Mouse (Mus musculus) embryo, embryonic 10.5 days (tissue): ENCODE measurements around the gene Bcl6b.

Experiments used
- DNase-seq: peaks from one replicate; pipeline ENCODE4 v3.0.0-alpha.2; 2015; ENCODE audit warnings: low spot score

The Bcl6b gene

DNA sequence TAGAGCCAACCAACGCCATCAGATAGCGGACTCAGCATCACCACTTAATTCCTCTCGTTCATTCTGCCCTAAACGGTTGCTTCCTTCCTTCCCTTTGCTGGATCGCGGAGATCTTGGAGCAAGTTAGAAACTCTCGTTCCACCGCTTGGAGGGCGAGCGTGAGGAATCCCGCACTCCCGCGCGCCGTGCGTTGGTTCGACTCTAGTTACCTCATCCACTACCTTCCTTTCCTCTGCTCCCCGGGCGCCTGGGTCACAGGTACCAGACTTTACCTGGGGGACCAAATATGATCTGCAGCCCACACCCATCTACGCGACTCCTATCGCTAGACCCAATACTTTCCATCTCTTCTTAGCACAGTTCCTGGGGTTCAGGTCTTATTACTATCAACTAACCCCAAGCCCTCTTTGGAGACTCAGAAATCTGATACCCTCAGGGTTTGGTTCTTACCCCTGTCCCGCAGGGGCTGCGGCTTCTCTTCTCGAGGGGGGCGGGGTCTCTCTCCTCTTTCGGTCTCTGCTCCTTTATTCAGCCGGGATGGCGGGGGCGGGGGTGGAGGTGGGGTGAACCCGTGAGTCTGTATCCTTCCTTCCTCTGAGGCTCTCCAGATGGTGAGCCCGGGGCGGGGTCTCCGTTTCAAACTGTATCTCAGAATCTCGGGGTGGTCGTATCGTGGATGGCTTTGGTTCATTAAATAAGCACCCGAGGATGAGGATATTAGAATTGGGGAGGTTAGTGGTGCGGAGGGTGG lies at the start of gene Bcl6b:
Bcl6b (minus strand) TSS at position 539 of the 751 bp plus-strand sequence.
- peak; percentile 46 for DNase-seq

DNA sequence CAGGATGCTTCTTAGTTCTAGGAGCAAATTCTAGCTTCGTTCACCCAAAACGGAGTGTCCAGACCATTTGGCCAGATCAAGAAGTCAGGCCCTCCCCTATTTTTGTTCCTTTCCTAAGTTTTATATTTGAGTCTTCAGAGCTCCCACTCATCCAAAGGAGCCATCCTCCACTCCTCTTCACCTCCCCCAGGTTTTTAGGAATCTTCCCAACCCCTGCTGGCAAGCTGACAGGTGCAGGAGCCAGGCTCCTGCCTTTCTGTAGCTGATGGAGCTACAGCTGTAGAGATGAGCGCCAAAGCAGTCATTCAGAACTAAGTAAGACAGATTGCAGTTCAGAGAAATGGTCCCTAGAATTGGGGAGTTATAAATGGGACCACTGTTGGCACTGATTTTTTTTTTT lies 49.4 kb upstream of the Bcl6b start:
- no peak for DNase-seq

DNA sequence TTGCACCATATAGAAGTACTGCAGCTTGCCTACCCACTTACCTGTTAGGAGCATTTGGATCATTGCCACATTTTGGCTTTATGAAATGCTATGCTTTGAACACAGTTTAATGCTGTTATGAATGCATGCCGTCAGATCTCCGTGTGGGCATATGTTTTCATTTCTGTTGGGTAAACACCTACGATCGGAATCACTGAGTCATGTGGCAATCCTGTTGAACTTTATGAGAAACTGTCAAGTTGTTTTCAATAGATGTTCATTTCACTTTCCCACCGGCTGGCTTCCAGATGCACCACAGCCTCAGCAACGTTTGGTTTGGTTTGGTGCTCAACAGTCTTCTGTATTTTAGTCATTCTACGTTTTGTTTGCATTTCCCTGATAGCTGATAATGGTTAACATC lies 42.0 kb upstream of the Bcl6b start:
- DNase-seq, result no peak

DNA sequence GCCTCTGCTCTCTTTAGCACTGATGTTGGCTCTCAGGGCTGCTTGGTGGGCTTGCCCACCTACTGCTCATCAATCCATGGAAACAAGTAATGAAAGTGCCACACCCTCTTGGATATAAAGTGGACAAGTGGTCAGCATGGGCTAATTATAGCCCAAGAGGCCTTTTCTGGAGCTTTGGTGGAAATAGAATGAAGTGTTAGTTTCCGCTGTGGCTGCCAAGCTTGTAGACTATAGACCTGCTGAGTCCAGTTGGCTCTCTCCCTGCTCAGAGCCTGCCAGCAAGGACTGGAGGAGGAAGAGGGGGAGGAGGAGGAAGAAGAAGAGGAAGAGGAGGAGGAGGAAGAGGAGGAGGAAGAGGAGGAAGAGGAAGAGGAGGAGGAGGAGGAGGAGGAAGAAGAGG lies 36.8 kb upstream of the Bcl6b start:
- DNase-seq, result no peak

DNA sequence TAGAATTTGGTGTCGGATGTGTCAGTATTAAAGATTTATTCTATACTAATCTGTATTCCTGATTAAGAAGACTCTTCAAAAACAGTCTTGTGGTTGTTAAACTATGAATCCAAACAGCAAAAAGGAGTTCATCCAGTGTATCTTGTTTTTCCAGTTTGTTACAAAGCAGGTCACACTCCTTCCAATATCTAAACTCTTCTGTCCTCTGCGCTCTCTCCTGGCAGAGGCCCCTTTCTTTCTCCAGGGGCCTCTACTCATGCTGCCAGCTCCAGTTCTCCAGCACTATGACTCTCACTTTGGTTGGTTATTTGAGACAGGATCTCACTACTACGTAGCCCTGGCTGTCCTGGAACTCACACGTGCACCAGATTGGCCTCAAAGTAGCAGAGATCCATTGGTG lies 36.2 kb upstream of the Bcl6b start:
- no peak for DNase-seq

DNA sequence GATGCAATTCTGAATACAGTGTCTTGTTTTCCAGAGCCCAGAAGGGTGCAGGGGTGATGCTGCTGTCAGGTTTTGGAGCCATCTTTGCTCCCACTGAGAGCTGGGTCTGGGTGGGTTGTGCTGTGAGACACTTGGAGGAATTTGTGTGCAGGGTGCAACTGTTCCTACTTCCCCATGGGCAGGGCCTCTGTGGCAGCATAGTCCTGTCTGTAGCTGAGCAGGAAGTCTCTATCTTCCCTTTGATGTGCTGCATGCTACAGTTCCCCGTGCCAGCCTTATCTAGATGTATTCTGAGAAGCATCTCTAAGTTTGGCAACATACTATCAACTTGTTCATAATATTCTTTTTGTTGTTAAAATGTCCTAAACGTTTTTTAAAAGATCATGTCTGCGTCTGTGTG lies 35.7 kb upstream of the Bcl6b start:
- no peak for DNase-seq

DNA sequence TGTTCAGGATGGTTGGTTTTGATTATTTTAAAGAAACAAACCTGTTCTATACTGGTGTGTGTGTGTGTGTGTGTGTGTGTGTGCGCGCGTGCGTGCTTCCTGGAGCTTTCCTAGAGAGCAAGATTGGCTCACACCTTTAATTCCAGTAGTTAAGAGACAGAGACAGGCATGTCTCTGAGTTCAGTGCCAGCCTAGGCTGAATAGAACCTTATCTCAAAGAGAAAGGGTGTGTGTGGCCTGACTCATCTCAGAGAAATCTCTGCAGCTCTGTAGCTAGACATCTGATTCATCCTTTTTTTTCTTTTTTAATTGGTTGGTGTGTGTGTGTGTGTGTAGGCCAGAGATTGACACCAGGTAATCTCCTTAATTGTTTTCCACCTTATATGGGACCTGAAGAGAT lies 29.4 kb upstream of the Bcl6b start:
- DNase-seq, result no peak

DNA sequence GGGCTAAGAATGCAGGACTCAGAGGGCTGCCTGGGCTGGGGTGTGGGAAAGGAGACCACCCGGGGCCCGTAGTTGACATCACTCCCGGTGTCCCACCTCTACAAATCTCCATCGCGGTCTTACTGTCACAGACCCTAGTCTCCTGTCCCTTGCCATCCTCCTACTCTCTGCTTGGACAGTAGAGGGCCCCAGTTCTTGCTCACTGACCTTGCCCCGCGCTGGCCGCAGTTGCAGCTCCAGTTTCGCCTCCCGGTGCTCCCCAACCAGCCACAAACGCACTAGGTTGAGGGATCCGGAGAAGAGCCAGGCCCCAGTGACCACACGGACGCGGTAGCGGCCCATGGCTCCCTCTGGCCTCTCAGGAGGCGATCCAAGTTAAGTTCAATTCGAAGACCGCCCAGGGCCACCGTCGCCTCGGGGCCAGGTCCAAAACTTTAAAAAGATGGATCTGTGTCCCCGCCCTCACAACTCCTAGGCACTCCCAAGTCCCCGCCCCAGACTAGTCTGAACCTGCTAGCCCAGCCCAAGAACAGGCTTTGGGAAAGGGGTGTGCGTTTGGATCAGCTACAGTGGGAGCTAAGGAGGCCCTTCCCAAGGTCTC lies 25.4 kb upstream of the Bcl6b start, which contains the start of gene Alox12:
Alox12 (minus strand) TSS at position 423 of the 601 bp plus-strand sequence.
- peak; percentile 64 for DNase-seq

DNA sequence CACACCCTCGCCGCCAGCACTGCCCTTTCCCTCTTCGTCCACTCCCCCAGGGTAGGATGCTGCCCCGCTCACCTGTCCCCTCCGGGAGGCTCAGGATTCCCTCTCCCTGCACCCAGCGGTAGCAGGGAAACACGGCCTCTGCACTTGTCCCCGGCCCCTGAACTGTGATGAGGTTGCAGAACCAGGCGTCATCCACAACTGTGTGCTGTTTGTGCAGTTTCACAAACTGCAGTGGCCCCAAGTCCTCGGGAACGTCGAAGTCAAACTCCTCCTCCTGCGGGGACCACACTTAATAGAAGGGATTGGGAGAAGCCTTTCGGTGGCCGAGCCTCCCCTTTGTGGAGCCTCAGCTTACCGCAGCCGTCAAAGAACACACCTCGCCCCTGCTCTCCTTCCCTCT lies 24.7 kb upstream of the Bcl6b start:
- no peak for DNase-seq

DNA sequence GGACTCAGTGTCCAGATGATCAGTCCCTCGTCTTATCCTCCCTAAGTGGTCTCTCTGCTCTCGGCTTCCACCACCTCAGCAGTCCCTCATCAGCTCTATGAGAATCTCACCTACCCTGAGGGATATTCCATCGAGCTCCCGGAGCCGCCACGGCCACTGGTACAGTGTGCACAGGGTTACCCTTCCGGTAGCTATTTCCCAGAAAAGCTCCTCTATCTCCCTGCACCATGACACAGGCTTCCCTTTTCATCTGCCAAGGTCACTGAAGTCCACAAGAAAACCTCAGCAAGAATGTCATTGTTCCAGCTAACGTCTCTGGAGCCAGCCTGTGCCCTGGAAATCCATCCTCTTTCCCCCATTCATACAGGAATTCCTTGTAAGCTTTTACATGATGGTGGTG lies 22.3 kb upstream of the Bcl6b start:
- DNase-seq, result no peak

DNA sequence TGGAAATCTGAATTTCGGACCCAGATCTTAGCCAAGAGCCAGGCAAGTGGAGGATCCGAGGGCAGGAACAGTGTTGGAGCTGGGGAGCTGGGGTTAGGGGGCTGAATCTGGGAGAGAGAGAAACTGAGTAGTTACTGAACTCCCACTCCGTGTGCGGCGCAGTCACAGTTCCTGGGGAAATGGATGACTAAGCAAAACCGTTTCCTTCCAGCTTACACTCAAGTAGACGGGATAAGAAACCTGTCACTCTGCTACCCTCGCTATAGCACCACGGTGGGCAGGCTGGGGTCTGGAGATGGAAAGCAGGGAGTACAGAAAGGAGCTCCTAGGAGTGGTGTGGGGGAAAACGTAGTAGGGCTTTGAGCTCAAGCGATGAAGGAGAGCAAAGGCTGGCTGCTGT lies 20.6 kb upstream of the Bcl6b start:
- DNase-seq, result no peak

DNA sequence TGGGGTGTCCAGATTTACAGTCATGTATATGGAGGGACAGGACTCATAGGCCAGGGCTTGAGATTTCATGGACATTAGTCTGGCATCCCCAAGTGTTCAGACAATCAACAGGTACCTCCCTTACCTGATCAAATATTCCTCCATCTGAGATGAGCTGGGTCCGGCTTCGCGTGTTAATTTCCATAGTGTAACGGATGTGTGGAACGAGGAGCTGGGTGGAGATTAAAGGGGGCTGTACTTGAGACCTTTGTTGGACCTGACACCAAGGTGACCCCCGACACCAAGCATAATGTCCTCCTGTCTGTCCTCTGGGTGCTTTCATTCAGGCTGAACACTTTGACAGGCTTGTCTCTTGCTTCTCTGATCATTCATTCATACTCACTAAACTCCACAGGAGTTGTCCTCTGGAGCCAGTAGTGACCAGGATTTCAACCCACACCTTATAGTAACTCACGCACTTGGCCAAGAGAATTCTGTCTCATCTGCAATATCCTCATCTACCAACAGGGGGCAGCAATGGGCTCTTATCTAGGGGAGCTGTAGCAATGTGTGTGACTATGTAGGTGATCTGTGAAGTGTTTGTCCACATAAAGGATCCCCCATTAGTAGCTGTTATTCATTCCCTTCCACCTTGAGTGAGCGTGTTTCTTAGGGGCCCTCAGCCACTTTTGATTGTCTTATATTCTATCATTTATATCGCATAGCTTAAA lies 17.7 kb upstream of the Bcl6b start:
- peak; percentile 86 for DNase-seq

DNA sequence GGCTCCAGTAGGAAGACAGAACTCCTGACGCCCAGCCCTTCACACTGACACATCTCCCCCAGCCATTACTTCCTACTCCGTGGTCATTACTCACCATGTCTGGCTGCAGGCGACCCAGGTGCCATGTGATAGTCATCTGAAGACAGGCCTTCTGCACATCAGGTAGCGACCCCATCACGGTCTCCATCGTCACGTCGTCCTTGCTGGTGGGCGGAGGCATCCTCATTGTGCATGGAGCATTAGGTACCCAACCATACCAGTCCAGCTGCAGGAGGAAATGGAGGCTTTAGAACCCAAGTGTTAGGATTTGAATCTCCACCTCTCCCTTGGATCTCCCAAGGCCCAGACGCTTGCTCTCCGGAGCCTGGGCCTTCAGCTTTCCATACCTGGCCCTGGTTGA lies 13.0 kb upstream of the Bcl6b start:
- no peak for DNase-seq

DNA sequence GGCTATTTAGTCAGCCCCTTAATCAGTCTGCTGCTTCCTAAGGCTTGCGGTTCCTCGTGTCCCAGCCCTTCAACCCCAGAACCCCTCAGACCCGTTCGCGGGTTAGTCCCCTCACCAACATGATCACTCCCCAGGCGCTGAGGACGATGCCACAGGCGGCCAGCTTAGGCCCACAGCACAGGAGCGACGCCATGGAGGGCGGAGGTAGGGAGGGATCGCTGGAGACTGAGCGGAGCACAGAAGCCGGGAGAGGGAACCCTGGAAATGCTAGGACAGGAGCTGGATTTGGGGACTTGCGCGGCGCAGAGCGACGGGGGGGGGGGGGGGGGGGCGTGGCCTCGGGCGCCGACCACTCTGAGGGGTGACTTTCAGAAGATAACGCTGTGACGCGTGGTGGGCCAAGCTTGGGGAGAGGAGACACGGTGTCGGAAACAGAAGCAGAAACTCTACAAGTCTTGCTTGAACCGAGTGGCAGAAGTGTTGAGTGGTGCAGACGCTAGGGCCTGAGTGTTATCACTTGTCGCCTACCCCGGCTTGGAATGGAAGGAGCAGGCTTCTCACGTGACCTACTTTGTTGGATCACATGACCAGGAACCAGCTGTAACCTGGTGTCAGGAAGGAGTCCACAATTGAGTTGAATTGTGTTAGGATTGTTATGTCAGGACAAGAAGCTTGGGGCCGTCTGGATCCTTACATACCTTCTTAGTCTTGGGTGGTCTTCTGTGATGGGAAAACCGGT lies 10.1 kb upstream of the Bcl6b start, which contains the start of the genes Gm21988 and Rnasek:
Gm21988 (minus strand) TSS at position 290 of the 739 bp plus-strand sequence.
Rnasek (minus strand) TSS at position 302 of the 739 bp plus-strand sequence.
- DNase-seq, result peak; percentile 92

DNA sequence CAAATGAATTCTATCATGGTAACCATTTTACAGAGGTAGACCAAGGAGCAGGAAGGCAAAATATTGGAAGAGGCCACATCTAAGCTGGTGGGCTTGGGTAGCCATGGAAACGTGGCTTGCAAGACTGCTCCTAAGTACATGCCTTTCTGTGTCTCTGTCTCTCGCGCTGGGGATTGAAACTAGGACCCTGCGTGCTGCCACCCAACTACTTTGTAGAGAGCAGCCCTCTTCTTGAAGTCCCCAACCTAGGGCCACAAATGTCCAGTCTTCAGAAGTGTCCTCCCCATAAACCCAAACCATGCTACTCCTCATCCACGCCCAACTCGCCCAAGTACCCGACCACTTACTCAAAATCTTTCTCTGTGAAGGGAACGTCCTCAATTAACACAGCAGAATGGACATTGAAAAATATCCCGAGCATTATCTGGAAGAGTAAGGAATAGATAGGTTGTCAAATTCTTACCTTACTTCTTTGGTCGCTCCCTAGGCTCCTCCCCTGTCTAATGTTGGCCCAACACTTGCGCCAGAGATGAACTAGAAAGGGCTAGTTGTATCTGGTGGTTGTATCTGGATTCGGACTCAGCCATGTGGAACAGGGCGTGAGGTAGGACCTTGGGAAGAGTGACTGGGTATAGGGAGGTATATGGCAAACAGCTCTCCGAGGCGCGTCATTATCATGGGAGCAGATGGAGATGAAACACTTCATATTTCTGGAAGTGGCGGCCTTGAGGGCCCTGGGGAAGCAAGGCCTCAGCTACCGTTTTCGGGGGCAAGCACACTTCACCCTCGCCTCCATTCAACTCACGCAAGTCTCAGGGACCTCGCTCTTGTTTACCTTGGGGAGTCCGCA lies 9.2 kb upstream of the Bcl6b start:
- peak; percentile 26 for DNase-seq

DNA sequence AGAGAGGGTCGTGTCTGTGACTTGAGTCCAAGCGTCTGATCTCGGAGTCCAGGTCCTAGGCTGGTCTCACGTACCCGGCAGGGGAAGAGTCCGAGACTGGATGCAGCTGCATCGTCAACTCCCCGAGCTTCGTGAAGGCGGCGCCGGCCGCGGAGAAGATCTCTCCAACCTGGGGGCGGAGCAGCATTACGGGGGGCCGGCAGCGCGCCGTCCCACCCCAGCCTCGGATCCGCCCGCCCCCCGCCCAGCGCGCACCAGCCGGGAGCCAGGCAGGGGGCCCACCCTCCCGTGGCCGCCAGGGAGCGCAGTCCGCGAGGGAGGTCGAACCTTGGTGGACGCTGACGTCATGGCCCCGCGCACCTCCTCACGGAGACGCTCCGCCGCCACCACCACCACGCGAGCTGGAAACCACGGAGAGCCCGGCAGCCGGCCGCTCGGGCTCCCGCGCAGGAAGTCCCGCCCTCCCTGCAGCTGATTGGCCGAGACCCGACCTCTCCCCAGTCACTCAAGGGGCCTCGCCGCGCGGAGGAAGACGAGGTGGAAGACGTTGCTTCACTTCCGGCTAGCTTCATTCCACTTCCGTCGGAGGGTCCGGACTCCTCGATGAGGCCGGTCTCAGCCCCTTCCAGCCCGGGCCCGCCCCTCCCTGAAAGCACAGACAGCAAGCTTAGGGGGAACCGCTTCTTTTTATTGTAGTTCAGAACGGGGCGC lies 8.0 kb upstream of the Bcl6b start, which contains the start of gene 0610010K14Rik:
0610010K14Rik (minus strand) TSS at position 458 of the 711 bp plus-strand sequence.
- peak; percentile 97 for DNase-seq

DNA sequence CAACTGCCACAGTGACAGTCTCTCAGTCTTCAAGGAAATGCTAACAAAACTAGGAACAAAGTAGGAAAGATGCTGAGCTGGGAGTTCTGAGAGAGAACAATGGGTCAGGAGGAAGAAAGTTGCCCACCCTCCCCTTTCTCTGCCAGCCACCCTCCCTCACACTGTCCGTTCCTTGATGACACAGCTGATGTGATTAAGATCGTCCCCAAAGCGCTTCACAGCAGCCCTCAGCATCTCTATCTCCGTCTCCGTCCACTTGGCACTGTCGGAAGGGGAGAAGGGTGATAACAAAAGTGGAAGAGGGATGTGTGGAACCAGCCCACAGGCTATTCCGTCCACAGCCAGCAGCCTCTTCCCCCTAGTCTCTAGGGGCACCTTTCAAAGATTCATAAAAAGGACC lies 7.1 kb upstream of the Bcl6b start:
- no peak for DNase-seq

DNA sequence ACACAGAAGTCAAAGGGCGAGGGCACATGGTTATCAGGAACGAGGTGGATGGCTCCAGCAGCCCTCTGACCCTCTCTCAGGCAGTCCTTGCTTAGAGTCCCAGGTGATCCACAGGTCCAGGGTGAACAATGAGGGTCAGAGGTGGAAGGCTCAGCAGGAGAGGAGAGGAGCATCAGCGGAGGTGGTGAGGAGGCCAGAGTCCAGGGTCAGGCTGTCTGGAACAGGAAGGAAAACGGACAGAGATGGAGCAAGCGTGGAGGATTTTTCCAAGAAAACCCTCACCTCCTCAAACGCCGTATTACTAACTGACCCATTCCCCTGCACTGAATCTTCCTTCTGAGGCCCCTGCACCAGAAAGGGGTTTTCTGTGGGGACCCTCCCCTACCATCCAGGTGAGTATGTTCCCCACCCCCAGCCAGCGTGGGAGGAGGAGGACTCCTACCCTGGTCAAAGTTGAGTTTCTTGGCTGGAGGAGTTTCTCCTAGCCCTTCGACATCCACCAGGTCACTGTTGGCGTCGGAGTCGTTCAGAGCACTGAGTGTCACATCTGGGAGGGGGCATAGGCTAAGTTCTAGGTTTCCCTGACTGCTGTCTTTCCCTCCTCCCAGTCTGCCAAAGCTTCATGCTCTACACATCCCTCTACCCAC lies 5.8 kb upstream of the Bcl6b start:
- DNase-seq, result no peak

DNA sequence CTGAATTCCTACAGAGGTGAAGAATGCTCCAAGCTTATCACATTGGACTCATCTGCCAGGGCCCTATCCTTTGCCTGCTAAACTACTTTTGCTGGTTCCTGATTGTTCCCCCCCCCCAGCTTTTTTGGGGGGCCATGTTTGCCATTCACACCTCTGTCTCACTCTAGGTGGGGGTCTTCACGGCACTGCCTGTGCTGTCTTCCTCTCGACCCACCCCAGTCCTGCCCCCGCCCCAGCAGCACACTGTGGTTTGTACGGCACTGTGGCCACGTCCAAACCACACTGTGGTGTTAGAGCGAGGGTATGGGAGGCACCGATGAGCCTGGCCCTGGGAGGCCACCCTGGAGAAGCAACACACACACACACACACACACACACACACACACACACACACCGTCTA lies 4.9 kb upstream of the Bcl6b start:
- no peak for DNase-seq

DNA sequence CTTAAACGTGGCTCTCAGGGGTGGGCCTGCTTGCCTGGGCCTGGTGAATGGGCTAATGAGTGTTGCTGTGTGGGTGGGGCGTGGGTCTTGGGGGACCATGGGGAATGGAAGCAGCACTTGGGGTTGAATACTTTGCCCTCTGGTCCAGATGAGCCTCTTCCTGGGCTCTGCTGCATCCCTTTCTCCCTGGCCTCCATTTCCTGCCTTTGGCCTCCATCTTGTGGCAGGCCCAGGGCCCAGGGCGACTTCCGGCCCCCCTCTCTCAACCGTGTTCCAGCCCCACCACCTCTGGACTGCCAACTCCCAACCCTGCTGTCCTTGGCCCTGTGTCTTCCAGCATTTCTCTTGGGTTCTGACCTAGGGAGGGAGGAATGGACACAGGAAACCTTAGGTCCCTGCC lies 4.4 kb upstream of the Bcl6b start:
- no peak for DNase-seq
